Mouse (Mus musculus) heart, embryonic 16.5 days (tissue): ENCODE measurements around the gene Hsf2. TPM values are rescaled to one million over a fixed set of nuclear protein-coding genes. Genes with fewer than 3 reads are reported as not detected.

Source experiments
- polyA plus RNA-seq: library from polyadenylated mRNA; unstranded; fragments of >200 nt; fragmentation: Nextera tagmentation; extraction: Ambion mirVana; gene quantifications from 2 replicates; pipeline ENCODE4 v1.2.1, GENCODE M21; 2015

The Hsf2 gene
- polyA plus RNA-seq, 1 experiment from 2014 or later, result 19.8 TPM

Other genes starting within 250 kb of the Hsf2 start
- 149 and 168 TPM in 2 replicates for gene Serinc1, start 46.1 kb downstream of the Hsf2 start, polyA plus RNA-seq
- gene Pkib, start 145.6 kb downstream of the Hsf2 start, polyA plus RNA-seq, result 1.7 and 2.7 TPM in 2 replicates